Mouse (Mus musculus) monocyte, adult 59 days (primary cell): ENCODE results near the gene Kitl. TPM values are rescaled to one million over a fixed set of nuclear protein-coding genes. Genes with fewer than 3 reads are reported as not detected.

Source experiments
- total RNA-seq, 2 experiments: library from RNA; stranded (reverse); gene quantifications; one replicate each; pipeline ENCODE4 v1.2.4; 2023

Kitl gene
- total RNA-seq: 1 to 10 TPM; 5.4 to 5.5 TPM

DNA sequence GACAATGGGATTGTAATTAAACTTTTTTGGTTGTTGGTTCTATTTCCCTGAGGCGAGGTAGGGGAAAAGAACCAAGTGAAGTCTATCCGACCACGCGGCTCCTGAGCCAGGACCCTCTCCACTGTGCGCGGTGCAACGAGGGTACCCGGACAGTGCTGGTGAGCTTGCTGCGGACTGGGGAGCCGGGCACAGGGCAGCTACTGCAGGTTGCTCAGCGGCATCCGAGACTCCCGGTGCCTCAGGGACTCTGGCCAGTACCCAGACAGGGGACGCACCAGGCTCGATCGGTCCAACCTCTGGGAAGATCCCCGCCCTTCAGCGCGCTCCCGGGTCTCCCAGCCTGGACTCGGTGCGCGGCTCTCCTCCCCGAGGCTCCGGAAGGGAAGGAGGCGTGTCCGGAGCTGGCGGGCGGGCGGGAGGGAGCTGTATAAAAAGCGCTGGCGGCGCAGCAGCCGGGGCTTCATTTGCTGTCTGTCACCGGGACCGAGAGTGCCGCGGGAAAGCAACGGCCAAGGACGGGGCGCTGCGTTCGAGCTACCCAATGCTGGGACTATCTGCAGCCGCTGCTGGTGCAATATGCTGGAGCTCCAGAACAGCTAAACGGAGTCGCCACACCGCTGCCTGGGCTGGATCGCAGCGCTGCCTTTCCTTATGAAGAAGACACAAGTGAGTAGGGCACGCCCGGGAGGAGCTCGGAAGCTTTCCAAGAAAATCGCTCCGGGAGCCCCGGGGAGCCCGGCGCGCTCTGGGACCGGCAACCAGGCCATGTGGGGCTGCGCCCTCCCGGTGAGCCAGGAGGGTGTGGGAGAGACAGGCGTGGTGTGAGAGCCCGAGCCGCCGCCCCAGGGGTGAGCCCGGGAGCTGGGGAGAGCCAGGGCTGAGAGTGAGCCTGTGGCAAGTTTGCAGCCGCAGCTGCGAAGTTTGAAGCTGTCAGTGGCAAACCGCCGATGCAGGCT lies at the start of gene Kitl:
Gene Kitl (plus strand): TSS at position 261 of the 956 bp plus-strand sequence.

